Mouse (Mus musculus) bone marrow macrophage, adult 2 months (primary cell): ENCODE data around the gene Skida1. TPM values are rescaled to one million over a fixed set of nuclear protein-coding genes. Genes with fewer than 3 reads are reported as not detected.

Experiments used
- H3K27ac ChIP-seq: 2 replicates; pipeline ENCODE4 v1.5.1; 2012; ENCODE audit warnings: low read depth, low read length; ENCODE audit not compliant: insufficient read depth
- H3K4me1 ChIP-seq: 2 replicates; pipeline ENCODE4 v1.6.1; 2012; ENCODE audit warnings: low read length; ENCODE audit not compliant: control insufficient read depth, insufficient read depth
- H3K4me3 ChIP-seq: 2 replicates; pipeline ENCODE4 v1.5.1; 2012; ENCODE audit warnings: mild to moderate bottlenecking, low read length, moderate library complexity; ENCODE audit not compliant: insufficient read depth
- CTCF ChIP-seq: IDR thresholded peaks from 2 replicates; pipeline ENCODE4 v1.5.1; 2012; ENCODE audit warnings: low read depth, mild to moderate bottlenecking, low read length, moderate library complexity
- POLR2A ChIP-seq: IDR thresholded peaks from 2 replicates; pipeline ENCODE4 v1.6.1; 2012; ENCODE audit warnings: mild to moderate bottlenecking, low read depth, low read length, borderline replicate concordance
- polyA plus RNA-seq: library from polyadenylated mRNA; stranded (reverse); fragments of >200 nt; gene quantifications from 2 replicates; pipeline ENCODE4 v1.2.4, GENCODE M21; 2012; ENCODE audit not compliant: missing spikeins, insufficient read depth, insufficient read length

Skida1 gene
- polyA plus RNA-seq, 1 experiment, result not detected

DNA sequence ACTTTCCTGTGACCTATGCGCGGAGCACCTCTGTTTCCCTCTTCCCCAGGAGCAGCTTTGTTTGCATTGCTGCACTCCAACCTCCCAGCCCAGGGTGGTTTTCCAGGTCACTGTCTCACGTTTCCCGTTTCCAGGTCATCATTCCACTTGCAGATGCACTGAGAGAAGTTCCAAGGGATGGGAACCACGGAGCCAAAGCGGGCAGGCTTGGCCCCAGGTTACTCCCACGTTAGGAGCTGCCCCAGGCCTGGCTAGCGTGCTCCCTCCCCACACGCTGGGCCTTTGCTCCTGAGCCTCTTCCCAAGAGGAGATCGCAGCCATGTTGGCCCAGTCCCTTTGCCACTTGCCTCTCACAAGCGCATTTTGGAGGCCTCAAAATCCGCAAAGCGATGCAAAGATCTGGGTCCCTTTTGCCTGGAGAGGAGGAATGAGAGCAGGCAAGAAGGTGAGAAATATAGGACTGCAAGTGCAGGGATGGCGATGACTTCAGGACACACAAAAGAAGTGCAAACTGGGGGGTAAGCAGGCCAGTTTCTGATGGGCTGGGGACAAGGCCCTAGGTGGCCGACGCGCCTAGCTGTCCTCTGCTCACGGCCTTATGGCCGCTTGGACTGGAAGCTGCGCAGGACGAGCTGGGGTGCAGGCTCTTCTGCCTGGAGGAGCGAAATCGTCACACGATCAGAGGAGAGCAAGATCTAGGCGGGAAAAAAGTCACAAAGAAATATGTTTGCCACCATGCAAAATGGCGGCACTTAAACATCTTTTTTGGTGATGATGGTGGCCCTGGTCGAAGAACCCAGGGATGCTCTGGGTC, 8.3 kb downstream of the Skida1 start:
- TF ChIP-seq CTCF (no peak), POLR2A (no peak)
- H3K4me3 ChIP-seq, result no peak overlapping the region
- H3K4me1 ChIP-seq, result no peaks in the 10 kb centered on the region
- no peak overlapping the region for H3K27ac ChIP-seq

DNA sequence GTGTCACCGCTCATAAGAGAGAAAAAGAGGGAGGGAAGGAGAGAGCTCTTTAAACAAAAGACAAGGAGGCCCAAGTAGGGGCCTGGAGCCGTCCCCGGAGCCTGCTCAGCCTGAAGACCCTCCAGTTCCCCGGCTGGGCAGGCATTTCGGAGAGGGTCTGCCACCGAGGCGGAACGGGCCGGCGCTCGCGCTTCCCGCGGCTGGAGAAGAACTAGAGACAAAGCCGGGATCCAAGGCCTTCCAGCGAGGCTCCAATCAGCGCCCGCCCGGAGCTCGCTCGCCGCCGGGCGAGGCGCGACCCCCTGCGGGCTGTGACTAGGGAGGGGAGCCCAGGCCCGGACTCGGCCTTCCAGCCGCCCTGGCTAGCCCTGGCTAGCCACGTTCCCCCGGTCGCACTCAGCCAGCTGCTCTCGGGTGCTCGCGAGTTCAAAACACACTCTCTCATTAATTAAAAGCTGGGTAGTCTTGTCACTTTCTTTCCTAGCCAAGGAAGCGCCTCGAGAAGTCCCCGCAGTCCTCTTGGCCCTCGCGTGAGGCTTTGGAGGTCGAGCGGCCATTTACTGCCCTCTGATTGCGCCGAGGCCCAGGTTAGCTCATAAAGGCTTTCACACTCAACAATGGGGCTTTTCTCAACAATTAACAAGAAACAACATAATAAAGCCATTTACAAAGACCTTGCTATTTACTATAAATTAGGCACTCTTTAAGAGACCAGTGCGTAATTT, 9.1 kb downstream of the Skida1 start:
- no peak for TF ChIP-seq CTCF
- TF ChIP-seq POLR2A, result no peak
- H3K4me3 ChIP-seq, result no peak overlapping the region
- H3K4me1 ChIP-seq, result no peaks in the 10 kb centered on the region
- H3K27ac ChIP-seq, result no peak overlapping the region

DNA sequence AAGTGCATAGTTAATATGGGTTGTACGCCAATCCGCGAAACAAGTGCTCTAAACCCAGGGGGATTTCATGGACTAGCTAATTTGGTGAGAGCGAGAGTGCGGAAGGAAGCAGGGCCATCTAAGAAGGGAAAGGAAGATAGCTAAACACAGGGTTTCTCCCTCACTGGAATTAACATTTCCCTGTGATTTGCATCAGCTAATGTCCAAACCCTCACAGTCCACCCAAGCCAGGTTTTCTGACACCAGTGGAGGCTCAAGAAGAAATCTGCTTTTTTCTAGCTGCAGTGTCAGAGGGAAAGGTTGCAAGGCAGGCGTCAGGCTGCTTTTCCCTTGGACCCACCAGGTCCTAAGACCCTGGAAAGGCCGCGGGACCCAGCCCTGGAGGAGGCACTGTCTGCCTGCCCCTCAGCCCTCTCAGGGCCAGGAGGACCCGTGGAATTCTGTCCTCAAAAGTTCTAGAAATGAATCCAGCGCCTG, 9.9 kb downstream of the Skida1 start:
- Histone ChIP-seq H3K4me3 (no peak overlapping the region), H3K4me1 (no peaks in the 10 kb centered on the region), H3K27ac (no peak overlapping the region)
- no peak for TF ChIP-seq CTCF
- TF ChIP-seq POLR2A, result no peak

DNA sequence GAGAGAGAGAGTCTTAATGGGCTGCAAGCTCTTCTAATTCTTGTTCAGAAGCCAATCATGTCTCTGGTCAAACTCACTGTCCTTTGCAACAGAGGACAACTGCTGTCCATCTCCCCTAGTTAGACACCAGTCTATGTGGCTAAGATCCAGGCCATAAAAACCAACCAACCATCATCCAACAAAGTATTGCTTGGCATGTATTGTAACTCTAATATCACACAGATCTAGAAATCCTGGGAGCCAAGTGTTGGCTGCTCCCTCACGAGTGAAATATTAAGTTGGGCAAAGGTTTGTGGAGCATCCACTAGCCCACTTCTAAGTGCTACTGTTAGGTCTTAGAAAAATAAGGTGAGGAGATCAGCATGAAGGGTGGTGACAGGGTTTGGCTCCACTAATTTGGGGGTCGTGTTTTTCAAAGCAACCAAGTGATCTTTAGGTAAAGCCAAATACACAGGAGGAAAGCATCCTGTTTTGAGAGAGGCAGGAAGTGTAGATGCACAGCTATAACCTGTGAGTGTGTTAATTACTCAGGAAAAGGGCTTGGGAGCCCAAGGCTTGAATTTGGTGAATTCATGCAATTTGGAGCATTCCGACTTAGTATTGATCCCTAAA, 10.6 kb downstream of the Skida1 start:
- TF ChIP-seq POLR2A (no peak), CTCF (no peak)
- Histone ChIP-seq H3K4me3 (no peak overlapping the region), H3K4me1 (no peaks in the 10 kb centered on the region), H3K27ac (no peak overlapping the region)

- TF ChIP-seq POLR2A (no peak), CTCF (no peak)
- H3K4me3 ChIP-seq, result no peak within 1 kb of the TSS
- H3K4me1 ChIP-seq, result no peaks in the 10 kb centered on the region
- no peak within 1 kb of the TSS for H3K27ac ChIP-seq
Measured at GRCm38 (mm10) chr2:18037491-18037890, 11.4 kb downstream of the Skida1 start, which contains the start of gene A930004D18Rik. A930004D18Rik (minus strand) TSS chr2:18037737.

- H3K27ac ChIP-seq, result no peak overlapping the region
Measured at GRCm38 (mm10) chr2:18034371-18035250, 14.2 kb downstream of the Skida1 start.

DNA sequence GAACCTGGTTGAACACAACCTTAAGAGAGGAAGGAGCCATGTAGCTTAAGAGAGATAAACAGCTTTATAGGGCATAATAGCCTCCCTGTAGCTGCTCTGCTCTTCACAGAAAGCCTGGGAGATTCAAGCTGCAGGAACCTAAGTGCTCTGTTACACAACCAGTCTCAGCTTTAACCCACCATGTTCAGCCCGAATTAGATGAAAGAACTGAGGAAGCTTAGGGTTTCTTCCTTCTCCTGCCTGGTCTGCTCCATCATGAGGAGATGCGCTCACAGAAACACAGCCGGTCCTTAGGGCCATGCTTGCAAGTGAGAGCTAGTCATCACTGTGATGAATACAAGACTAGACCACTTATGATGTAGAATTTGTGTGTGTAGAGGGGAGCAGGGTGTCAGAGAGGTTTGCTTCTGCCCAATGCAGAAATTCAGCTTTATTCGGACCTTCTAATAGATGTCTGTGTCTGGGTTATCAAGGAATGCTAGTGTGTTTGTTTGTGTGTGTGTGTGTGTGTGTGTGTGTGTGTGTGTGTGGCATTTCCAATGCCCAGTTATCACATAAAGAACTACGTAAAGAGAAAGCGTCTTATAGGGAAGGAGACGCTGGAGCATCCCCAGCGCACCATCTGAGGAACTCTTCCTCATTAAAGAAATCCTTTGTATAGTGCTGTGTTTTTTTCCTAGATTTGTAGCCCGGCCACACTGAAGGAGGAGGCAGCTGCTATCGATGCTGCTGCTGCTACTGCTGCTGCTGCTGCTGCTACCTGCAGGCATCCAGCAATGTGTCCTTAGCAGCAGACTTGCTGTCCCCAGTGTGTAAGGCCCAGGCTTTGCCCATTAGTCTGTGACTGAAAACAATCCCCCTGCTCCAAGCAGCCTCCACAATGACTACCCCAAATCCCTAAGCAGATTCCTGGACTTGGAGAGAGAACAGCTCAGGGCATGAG, 15.4 kb downstream of the Skida1 start:
- Histone ChIP-seq H3K4me3 (no peak overlapping the region), H3K4me1 (no peaks in the 10 kb centered on the region), H3K27ac (no peak overlapping the region)
- TF ChIP-seq POLR2A (no peak), CTCF (no peak)

More at GRCm38 (mm10) chr2:18034371-18035250, 14.2 kb downstream of the Skida1 start:
- Histone ChIP-seq H3K4me1 (no peaks in the 10 kb centered on the region), H3K4me3 (no peak overlapping the region)
- no peak for TF ChIP-seq CTCF
- TF ChIP-seq POLR2A, result no peak

DNA sequence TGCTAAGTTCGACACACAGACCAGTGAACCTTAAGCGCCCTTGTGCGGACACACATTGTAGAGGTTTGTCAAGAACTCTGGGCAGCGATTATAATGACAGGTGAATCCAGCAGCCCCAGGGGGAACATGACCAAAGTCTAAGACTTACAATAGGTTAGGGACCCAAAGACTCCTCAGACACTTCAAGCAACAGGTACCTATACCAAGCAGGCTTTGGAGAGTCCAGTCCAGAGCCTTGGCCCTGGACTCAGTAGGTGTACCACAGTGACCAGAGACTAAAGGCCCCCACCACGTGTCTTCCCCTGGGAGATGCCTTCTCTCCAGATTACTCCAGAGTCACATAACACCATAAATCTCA, 16.3 kb downstream of the Skida1 start:
- no peaks in the 10 kb centered on the region for H3K4me1 ChIP-seq
- no peak overlapping the region for H3K4me3 ChIP-seq
- TF ChIP-seq POLR2A (no peak), CTCF (no peak)
- no peak overlapping the region for H3K27ac ChIP-seq
